Mouse (Mus musculus): Measurements from ENCODE around the gene Rarb.
"Not testable (repeated sequence)": the region's sequence is repeated elsewhere in the genome, so short reads cannot be mapped to it uniquely, and the experiment has no call there.

The Rarb gene

DNA sequence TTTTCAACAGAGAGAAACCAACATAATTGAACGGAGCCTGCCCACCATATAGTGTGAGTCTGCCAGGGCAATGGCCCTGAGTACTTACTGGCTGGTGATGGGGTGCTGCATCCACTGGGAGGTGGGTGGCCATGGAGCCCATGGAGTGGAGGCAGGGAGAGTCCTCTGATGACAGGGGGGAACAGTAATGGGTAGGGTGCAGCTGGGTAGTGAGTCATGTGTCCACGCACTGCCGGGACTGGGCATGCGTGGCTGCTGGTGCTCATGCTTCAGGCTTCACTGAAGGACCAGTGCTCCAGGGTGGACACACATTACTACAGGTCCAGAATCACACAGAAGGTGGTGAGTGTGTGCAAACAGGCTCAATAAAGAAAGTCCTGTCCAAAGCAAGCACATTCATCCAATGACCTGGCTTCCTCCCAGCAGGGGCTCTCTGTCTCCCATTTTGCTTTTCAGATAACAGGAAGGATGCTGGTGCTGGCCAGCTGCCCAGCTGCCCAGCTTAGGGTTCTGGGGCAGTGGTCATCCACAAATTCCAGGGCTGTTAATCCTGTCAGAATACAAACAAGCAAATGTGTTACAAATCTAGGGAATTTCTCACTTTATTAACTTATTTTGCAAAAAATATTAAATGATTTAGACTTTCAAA lies at the start of gene Rarb:
Gene Rarb, minus strand, starts transcription at position 555 of the 649 bp plus-strand sequence.
- DNase-seq (ENCODE audit: low read depth, low spot score) = no peak

DNA sequence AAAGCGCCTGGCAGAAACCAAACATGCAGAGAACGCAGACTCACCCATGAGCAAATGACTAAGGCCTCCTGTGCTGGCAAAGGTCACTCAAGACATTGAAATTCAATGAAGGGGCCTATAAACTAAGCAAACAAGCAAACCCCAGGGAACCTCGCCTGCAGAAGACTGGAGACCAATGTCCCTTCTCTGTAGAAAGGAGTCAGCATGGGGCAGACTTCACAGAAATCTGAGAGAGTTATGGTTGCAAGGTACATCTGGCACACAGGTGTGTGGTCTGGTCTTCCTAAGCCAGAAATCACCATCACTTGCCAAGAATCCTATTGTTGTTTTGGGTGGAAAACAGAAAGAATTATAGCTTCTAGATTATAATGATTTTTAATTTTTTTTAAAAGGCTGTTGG lies 23.1 kb upstream of the Rarb start:
- no peak for DNase-seq (ENCODE audit: low read depth, low spot score)

DNA sequence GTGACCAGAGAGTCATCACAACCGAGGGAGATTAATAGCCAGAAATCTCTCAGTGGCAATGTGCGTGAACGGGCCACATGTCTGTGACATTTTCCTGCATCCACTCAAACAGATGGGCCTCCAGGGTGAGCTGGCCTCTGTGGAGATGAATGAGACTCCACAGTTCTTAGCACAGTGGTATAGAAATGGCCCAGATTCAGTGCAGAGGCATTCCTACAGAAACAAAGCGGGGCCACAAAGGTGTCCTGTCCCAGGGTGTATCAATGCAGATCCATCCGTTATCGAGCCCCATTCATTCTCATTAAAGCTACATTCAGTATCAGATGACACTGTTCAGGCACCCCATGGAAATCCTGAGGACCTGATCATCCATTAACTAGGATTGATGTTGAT lies 22.6 kb upstream of the Rarb start:
- no peak for DNase-seq (ENCODE audit: low read depth, low spot score)

DNA sequence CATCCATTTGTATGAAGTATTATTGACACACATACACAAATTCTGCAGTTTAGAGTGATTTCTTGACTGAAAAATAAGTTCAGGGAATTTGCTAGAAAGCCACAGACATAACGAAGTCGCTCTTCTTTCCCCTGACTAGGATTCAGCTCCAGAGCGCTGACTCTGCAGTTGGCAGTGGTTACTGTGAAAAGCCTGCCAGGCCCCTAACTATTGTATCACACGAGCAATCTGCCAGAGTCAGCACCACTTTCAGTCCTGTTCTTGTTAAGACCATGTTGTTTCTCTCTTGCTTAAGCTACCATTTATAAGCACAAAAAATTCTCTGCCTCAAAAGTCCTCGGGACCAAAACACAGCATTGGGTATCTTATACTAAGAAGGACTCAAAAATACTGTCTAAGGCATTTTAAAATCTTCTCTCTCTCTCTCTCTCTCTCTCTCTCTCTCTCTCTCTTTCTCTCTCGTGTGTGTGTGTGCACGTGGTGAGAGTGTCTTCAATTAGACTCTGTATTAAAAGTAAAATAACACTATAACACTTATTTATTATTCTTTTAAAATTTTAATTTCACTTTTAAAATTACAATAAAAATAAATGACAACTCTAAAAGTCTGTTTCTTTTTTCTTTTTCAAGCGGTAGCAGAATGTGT lies 22.1 kb upstream of the Rarb start:
- DNase-seq (ENCODE audit: low read depth, low spot score) = no peak

DNA sequence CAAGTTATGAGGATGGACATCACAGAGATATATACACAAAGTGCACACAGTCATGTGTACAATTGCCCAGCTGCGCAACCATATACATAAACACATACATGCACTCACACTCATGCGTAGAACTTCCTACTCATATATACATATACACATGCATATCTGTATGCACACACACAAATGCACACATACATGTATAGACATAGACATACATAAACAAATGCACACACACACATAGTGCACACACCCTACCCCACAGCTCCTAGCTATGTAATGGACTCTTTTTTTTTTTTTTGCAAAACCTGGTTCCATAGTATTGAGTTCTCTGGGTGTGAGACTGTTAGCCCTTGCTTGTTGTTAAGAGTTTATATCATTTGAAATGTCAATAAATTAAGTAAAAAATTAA lies 21.2 kb upstream of the Rarb start:
- DNase-seq (ENCODE audit: low read depth, low spot score) = no peak

DNA sequence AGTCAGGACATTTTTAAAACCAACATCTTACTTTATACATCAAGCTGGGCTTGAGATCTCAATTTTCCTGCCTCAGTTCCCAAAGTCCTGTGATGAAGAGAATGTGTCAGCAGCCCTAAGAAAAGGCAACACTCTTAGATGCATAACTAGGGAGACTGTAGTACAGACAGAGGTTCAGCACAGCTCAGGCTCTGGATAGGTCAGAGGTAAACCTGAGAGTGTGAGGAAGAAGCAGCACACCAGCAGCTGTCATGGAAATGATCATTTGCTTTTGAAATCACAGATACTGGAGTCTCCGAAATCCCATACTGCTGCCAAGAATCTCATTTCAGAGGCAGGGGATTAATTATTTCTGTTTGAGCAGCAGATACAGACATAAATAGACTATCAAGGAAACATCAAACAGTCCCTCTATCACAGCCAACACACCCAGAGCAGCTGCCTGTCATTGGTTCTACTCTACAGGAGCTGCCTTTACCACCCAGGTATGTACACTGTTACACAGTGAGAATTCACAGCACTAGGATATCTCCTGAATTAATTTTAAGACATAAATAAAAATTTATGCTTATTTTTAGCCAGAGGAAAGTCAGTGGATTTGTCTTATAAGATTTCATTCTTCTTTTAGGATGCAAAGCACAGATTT lies 3.7 kb downstream of the Rarb start:
- DNase-seq (ENCODE audit: low read depth, low spot score) = no peak

DNA sequence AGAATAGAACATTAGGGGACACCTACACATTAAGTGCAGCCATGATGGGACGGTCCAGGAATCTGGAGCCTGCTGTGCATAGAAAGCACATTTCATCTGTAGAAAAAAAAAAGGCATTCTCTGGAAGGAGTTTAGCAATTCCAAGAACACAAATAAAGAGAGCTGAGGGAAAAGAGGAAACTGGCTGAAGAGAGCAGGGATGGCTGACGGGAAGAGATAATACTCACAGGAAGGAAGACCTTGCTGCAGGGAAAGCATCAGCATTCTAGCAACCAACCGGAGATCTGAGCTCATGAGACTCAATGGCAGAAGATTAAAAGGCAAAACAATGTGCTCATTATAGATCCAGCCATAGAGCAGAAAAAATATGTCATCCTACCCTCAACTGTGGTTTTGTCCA lies 12.8 kb downstream of the Rarb start:
- no peak for DNase-seq (ENCODE audit: low read depth, low spot score)

DNA sequence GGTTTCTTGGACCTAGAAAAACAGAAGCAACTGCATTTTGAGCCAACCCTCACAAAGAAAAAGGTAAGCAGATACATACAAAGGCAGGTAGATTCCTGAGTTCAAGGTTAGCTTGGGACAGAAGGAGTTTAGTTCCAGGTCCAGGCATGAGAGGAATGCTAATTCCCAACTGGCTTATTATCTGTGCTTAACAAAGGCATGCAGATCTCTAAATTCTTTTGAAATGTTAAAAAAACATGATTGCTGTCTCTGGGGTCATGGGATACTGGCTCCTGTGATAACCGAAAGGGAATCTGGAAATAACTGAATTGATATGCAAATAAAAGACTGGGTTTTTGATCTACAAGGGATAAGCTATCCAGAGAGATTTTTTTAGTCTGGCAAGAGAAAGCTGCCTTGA lies 28.8 kb downstream of the Rarb start:
- DNase-seq (ENCODE audit: low read depth, low spot score) = no peak

DNA sequence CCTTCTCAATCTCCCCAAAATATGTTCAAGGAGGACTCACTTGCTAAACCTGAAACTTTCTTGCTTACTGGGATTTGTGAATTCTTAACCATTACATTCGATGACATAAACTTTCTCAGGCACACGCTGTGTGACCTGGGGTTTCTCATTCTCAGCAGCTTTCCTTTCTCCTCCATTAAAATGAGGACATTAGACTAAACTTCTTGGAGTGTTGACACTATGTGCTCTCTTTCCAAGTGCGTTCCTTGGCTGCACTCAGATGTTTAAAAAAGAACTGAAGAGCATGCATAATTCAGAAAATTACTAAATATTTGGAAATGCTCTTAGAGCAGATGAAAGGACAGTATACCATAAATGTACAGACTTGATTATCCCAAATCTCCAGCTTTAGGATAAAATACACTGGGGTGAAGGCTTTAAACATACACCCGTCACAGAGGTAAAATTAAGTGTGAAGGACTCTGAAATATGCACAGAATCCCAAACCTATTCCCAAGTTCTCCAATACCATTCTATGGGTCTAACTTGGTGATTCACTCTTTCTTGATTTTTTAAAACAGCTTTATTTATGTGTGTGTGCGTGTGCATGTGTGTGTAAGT lies 36.9 kb downstream of the Rarb start:
- DNase-seq (ENCODE audit: low read depth, low spot score) = no peak

DNA sequence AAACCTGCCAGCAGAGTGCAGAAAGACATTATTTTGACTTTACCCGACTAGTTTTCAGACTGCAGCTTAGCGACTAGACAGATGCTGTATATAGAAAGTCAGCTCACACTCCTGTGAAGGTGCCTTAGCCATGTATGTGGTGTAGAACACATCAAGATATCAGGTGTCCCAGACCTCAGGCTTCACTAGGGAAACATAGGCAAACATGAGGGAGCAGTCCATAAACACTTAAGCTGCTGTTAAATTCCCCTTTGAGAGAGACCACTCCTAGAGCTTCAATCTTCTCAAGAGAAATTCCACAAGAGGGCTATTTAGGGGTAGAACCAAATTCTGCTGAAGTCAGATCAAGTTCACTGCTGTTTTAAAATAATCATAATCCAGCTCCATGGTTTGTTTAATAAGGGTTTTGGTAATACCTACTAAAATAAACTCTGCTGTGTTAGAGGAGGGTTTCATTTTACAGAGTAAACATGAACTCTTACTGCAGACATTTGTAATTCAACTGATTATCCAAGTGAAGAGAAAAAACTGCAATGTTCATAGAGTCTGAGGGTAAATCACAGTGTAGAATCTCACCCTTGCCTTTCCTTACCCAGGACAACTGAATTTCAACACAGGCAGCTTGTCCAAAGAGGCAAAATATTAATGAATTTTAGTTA lies 42.1 kb downstream of the Rarb start:
- no peak for DNase-seq (ENCODE audit: low read depth, low spot score)

DNA sequence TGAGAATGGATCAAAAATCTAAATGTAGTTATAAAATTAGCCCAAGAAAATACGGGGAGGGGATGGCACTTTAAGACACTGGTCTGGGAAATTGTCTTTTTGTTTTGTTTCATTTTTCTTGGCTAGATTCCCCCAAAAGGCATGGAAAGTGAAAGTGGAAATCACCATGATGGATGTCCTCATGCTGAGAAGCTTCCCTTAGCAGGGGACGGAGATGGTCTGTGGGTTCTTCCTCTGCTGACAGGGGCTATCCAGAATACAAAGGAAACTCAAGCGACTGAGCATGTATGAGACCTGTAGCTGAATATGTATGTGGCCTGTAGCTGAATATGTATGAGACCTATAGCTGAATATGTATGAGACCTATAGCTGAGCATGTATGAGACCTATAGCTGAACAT lies 46.0 kb downstream of the Rarb start:
- DNase-seq (ENCODE audit: low read depth, low spot score) = no peak

DNA sequence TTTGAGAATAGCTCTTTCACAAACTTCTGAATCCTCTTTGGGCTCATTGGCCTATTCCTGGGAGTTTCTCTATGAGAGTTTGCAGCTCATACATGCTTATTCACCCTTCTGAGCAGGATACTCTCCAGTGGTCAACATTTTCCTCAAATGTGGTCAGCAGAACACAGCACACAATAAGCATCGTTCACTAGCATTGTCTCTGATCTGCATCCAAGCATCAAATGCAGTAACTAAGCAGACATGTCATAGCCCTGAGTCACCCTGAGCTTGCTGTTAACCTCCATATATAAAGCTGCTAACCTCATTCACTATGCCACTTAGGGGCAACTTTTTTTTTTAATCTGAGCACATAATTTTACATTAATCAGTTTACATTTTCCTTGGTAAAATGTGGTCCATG lies 53.1 kb downstream of the Rarb start:
- no peak for DNase-seq (ENCODE audit: low read depth, low spot score)

DNA sequence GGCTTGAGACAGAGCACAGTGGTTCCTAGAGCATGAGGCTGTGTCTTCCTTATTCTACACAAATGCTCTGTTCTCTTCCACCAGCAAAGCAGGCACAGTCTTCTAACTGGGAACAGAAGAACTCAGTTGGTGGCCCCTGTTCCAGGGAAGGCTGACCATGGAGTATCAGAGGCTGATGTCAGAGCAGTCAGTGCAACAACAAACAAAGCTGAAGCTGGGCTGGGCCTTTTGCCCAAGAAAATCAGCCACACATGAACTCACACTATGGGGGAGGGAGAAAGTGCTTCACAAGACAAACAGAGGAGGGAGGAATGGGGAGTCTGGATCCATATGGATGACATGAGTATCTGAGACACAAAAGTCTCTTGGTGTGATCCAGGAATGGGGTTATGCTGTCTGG lies 56.2 kb downstream of the Rarb start:
- no peak for DNase-seq (ENCODE audit: low read depth, low spot score)

DNA sequence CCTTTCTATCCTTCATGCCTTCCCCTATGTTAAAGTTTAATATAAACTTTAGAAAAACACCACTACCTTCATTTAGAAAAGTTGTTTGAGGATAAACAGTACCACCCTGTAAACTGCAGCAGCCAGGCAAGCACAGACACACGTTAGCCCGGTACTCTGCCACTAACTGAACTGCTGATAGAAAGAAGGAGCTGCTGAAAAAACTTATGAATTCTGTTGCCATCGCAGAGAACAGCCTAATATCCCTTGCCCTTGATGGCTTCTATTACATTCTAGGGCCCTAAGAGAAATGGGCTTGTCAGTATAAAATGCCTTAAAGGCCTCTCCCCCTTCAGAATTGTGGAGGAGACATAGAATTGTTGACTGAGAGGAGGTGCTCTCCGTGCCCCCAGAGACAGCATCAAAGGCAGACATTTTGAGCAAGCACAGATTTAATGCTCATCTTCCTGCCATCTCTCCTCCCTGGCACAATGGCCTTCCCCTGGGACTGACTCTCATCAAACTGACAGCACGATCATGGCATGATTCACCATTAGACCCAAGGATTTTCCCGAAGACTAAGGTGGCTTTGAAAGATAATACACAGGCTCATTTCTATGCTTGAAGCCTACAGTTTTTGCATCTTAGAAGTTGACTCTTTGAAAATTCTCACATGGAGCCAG lies 60.1 kb downstream of the Rarb start:
- no peak for DNase-seq (ENCODE audit: low read depth, low spot score)

DNA sequence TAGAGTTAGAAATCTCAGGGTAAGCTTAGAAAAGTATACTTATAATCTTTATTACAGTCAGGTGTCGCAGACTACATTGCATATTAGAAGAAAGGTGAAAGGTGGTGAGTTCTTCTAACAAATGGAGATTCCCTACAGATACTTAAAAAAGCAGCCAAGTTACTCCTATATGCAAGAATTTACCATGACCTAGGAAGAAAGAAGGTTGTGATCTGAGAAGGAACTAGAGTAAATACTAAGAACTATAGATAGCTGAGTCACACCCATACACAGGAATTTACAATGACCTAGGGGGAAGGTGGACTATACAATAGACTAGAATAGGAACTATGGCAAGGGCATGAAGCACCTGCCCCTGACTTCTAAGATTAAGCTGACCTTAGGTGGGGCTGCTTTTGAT lies 63.4 kb downstream of the Rarb start:
- not testable (repeated sequence) for DNase-seq (ENCODE audit: low read depth, low spot score)

DNA sequence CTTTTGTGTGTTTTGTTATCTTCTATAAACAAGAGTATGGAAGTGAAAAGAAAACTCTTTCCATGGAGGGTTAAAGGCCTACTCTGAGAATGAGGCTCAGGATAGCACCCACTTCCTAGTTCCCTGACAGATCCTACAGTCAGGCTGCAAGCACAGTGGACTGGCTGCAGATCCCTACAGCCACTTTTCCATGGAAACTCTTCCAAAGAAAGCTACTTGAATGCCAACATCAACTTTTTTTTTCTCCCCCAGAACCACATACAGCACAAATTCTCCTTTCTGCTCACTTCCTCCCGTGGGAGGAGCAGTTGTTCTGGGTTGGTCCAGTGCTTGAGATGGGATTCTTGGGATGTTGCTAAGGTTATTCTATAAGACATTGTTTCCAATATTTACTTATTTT lies 66.3 kb downstream of the Rarb start:
- no peak for DNase-seq (ENCODE audit: low read depth, low spot score)

DNA sequence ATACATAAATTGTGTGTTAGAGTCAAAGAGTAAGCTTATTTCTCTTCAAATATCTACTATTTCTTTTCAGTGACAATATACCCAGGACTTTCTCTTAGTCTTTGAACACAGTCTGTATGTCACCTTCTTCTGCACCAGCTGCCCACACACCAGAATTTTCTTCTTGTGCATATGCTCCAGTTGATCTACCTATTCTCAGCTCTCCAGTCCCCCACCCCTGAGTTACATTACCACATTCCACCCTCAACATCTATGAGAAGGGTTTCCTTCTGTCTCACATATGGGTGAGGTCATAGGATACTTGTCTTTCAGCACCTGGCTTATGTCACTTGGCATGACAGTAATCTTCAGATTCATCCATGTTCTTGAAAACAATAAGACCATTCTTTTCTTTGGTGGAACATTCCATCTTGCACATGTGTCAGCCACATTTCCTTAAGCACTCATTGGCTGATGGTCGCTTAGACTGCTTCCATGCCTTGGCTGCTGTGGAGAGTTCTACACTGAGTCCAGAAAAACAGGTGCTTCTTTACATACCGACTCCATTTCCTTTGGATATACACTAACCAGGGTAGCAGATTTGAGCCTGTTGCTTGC lies 71.9 kb downstream of the Rarb start:
- no peak for DNase-seq (ENCODE audit: low read depth, low spot score)

DNA sequence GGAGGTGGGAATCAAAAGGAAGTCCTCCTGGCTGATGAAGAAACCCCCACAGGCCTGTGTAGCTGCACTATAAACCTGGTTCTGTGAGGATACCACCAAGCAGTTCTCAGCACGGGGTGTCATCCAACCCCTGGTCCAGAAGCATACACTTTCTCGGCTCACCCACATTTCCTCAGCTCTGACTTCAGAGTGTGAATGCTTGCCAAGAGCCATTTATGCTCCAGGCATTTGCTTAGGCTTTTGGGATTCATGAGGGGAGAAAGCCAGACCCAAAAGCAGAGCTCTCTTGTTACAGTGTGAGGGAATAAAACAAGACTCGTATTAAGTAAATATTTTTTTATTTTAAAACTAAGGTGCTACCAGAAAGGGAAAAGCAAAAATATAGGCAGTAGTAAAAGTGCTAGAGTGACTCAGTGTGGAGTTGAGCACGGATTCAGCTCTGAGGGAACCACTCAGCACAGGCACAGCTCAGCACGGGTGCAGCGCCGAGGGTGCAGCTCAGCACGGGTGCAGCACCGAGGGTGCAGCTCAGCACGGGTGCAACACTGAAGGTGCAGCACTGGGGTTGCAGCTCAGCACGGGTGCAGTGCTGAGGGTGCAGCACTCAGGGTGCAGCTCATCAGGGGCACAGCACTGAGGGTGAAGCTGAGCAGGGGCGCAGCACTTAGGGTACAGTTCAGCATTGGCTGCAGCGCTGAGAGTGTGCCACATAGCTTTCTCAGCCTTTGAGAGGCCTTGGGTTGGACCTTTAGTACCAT lies 77.8 kb downstream of the Rarb start:
- DNase-seq (ENCODE audit: low read depth, low spot score) = no peak

DNA sequence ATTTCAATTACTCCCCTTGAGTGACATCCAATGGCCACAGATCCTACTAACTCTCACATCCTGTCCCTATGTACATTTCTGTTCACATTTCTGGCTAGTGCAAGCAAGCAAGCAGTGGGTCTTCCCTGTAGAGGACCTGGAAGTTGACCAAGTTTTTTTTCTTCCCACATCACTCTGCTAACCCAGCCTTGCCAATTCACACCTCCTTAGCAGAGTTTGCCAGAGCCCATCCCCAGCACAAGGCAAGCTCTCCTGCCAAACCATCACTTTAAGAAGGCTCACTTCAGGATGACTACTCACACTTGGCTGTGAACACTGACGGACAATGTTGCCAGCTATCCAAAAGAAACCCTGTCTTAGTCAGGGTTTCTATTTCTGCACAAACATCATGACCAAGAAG lies 80.4 kb downstream of the Rarb start:
- DNase-seq (ENCODE audit: low read depth, low spot score) = no peak

DNA sequence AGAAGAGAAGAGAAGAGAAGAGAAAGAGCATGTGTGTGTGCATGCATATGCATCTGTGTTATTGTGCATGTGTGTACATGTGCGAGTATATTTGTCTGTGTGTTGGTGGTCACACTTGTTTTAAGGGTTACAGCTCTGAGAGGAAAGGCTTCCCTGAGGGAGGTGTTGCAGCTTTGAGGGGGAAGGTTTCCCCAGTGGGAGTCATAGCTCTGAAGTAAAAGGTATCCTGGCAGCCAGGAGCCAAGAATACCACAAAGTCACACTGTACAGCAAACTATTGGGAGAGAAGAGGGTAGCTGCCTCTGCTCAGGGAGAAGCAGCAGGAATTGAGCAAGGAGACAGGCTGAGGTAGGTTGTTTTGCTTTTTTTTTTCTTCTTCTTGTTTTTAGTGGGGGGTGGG lies 81.2 kb downstream of the Rarb start:
- no peak for DNase-seq (ENCODE audit: low read depth, low spot score)
